Mouse (Mus musculus): Measurements from ENCODE around the gene Xpr1.

DNA sequence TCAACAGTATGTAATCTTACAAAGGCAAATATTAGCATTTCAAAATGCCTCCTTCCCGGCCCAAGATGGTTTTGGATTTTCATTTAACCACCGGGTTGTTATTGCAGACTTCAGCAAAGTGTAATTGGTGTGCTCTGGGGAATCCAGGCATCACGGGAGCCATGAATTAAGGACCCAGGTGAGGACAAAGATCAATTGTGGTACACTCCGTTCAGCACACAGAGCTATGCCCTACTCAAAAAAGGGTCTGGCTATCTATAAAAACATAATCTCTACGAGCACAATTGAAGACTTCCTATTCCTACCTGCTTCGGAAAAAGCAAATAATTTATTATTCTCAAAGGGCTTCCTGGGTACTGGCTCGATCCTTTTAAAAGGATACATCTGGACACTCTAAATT, 22.3 kb upstream of the Xpr1 start:
- no peak for TF ChIP-seq CTCF (IDR thresholded peaks at IDR 0.05)
- TF ChIP-seq POLR2A (IDR thresholded peaks at IDR 0.05; ENCODE audit: insufficient read depth, low read depth, low read length), result no peak

Measured in heart, adult 2 months (tissue).